Mouse (Mus musculus): ENCODE measurements at regions not wholly inside any gene's neighbourhood (a gene's known extent, or its start where the extent isn't known, plus 50 kb on each side); places are given as distances from the start of the nearest gene placed in this dataset.

GRCm38 (mm10) chr14:47998936-47999335 is 121.7 kb upstream of the Peli2 start:
- no peak for DNase-seq

- DNase-seq, result no peak
Observed at GRCm38 (mm10) chr14:48005092-48005928, 115.3 kb upstream of the Peli2 start.

GRCm38 (mm10) chr14:48005929-48006309 is 114.7 kb upstream of the Peli2 start:
- no peak for DNase-seq

GRCm38 (mm10) chr14:48012361-48013215 is 108.0 kb upstream of the Peli2 start:
- DNase-seq, result no peak

- no peak for DNase-seq
Observed at GRCm38 (mm10) chr14:48013431-48013830, 107.2 kb upstream of the Peli2 start.

- no peak for DNase-seq
Observed at GRCm38 (mm10) chr14:48014776-48015175, 105.8 kb upstream of the Peli2 start.

- no peak for DNase-seq
Observed at GRCm38 (mm10) chr14:48017971-48018370, 102.7 kb upstream of the Peli2 start.

GRCm38 (mm10) chr14:48019331-48019730 is 101.3 kb upstream of the Peli2 start:
- DNase-seq, result no peak

- no peak for DNase-seq
Observed at GRCm38 (mm10) chr14:48022271-48022670, 98.4 kb upstream of the Peli2 start.

- no peak for DNase-seq
Observed at GRCm38 (mm10) chr14:48024051-48024693, 96.5 kb upstream of the Peli2 start.

GRCm38 (mm10) chr14:48039286-48039790 is 81.3 kb upstream of the Peli2 start:
- no peak for DNase-seq

GRCm38 (mm10) chr14:48046094-48046493 is 74.5 kb upstream of the Peli2 start:
- no peak for DNase-seq

GRCm38 (mm10) chr14:48046831-48047230 is 73.8 kb upstream of the Peli2 start:
- no peak for DNase-seq

GRCm38 (mm10) chr14:48049698-48050459 is 70.7 kb upstream of the Peli2 start:
- no peak for DNase-seq

GRCm38 (mm10) chr14:48050460-48050760 is 70.2 kb upstream of the Peli2 start:
- no peak for DNase-seq

- no peak for DNase-seq
Observed at GRCm38 (mm10) chr14:48051971-48052370, 68.7 kb upstream of the Peli2 start.

GRCm38 (mm10) chr14:48052405-48052804 is 68.2 kb upstream of the Peli2 start:
- DNase-seq, result no peak

GRCm38 (mm10) chr14:48053151-48053550 is 67.5 kb upstream of the Peli2 start:
- no peak for DNase-seq

- no peak for DNase-seq
Observed at GRCm38 (mm10) chr14:48054719-48055118, 65.9 kb upstream of the Peli2 start.

- no peak for DNase-seq
Observed at GRCm38 (mm10) chr14:48055861-48056260, 64.8 kb upstream of the Peli2 start.

GRCm38 (mm10) chr14:48058234-48058868 is 62.3 kb upstream of the Peli2 start:
- DNase-seq, result no peak

Data from gastrocnemius, postnatal 25 days (tissue).